Mouse (Mus musculus) ES-Bruce4 (cell line): ENCODE results near the gene Myom1.
"Not testable (repeated sequence)": the region's sequence is repeated elsewhere in the genome, so short reads cannot be mapped to it uniquely, and the experiment has no call there.

ENCODE experiments used
- CTCF ChIP-seq: IDR thresholded peaks from one replicate; pipeline ENCODE4 v1.8.1; 2011; ENCODE audit warnings: low read depth, low read length
- EP300 ChIP-seq: IDR thresholded peaks from 2 replicates; pipeline ENCODE4 v1.6.1; 2011; ENCODE audit warnings: low read depth, low read length; ENCODE audit not compliant: insufficient read depth
- POLR2A ChIP-seq: IDR thresholded peaks from one replicate; pipeline ENCODE4 v1.8.1; 2011; ENCODE audit warnings: low read length; ENCODE audit not compliant: insufficient read depth

GRCm38 (mm10) chr17:70974065-70974464 lies 28.4 kb upstream of the Myom1 start:
- TF ChIP-seq EP300, CTCF, POLR2A: not testable (repeated sequence)
